Mouse (Mus musculus) heart, embryonic 14.5 days (tissue): Measurements from ENCODE around the gene Pars2. TPM values are rescaled to one million over a fixed set of nuclear protein-coding genes. Genes with fewer than 3 reads are reported as not detected.
A peak's percentile ranks its signal among the peaks of the same experiment; 100 is the strongest.

Source experiments
- ATAC-seq: fragments of 200-750 bp; cut with Nextera tagmentation; 2 replicates; pipeline ENCODE4 v1.8.0; 2017; ENCODE audit warnings: low read depth, moderate TSS enrichment; ENCODE audit not compliant: insufficient number of reproducible peaks, insufficient read depth, low FRiP score
- H3K27ac ChIP-seq, 2 experiments: fragments of 200-500 bp in 1 of 2; fragments of 300-500 bp in 1 of 2; sonication (generic) in 1 of 2; replicated peaks in 1 of 2; 2 replicates each; pipeline ENCODE4 v1.5.1; 2012 to 2014; ENCODE audit warnings: low read depth in 2 of 2, low read length in 2 of 2, control low read depth in 1 of 2, mild to moderate bottlenecking in 1 of 2, mixed read lengths in 1 of 2; ENCODE audit not compliant: control insufficient read depth in 1 of 2, insufficient read depth in 1 of 2
- H3K27me3 ChIP-seq: fragments of 300-500 bp; sonication (generic); 2 replicates; pipeline ENCODE4 v1.6.1; 2014; ENCODE audit warnings: mild to moderate bottlenecking, low read length, control low read depth; ENCODE audit not compliant: control insufficient read depth, insufficient read depth
- H3K36me3 ChIP-seq: fragments of 300-500 bp; sonication (generic); 2 replicates; pipeline ENCODE4 v1.6.1; 2014; ENCODE audit warnings: mild to moderate bottlenecking, control low read depth, low read length, mixed read lengths; ENCODE audit not compliant: control insufficient read depth, insufficient read depth
- H3K4me1 ChIP-seq, 2 experiments: fragments of 200-500 bp in 1 of 2; fragments of 300-500 bp in 1 of 2; sonication (generic) in 1 of 2; 2 replicates each; pipeline ENCODE4 v1.6.1; 2012 to 2014; ENCODE audit warnings: low read length in 2 of 2, control low read depth in 1 of 2, mixed read lengths in 1 of 2; ENCODE audit not compliant: control insufficient read depth in 2 of 2, insufficient read depth in 2 of 2
- H3K4me2 ChIP-seq: fragments of 300-500 bp; sonication (generic); 2 replicates; pipeline ENCODE4 v1.6.1; 2014; ENCODE audit warnings: mild to moderate bottlenecking, low read length
- H3K4me3 ChIP-seq, 2 experiments: fragments of 200-500 bp in 1 of 2; fragments of 300-500 bp in 1 of 2; sonication (generic) in 1 of 2; 2 replicates each; pipeline ENCODE4 v1.5.1; 2012 to 2014; ENCODE audit warnings: low read length in 2 of 2, mild to moderate bottlenecking in 2 of 2, control low read depth in 1 of 2, low read depth in 1 of 2, moderate library complexity in 1 of 2; ENCODE audit not compliant: control insufficient read depth in 1 of 2, insufficient read depth in 1 of 2
- H3K9ac ChIP-seq: fragments of 300-500 bp; sonication (generic); 2 replicates; pipeline ENCODE4 v1.6.1; 2014; ENCODE audit warnings: mild to moderate bottlenecking, low read length
- H3K9me3 ChIP-seq: fragments of 300-500 bp; sonication (generic); 2 replicates; pipeline ENCODE4 v1.6.1; 2016; ENCODE audit warnings: low read length, control low read depth; ENCODE audit not compliant: control insufficient read depth
- WGBS: fragments of 180-500 bp; shearing (Covaris S2); extraction: QIAGEN DNeasy Blood & Tissue Kit; methylation state at CpG from one replicate; pipeline ENCODE4 v1.1.7; 2014; 5-methylcytosine and 5-hydroxymethylcytosine counted together
- polyA plus RNA-seq: library from polyadenylated mRNA; unstranded; fragments of >200 nt; fragmentation: Nextera tagmentation; extraction: Ambion mirVana; gene quantifications from 2 replicates; pipeline ENCODE4 v1.2.1, GENCODE M21; 2014

Pars2 gene
- polyA plus RNA-seq, 1 experiment from 2014 or later = 10.6 TPM

DNA sequence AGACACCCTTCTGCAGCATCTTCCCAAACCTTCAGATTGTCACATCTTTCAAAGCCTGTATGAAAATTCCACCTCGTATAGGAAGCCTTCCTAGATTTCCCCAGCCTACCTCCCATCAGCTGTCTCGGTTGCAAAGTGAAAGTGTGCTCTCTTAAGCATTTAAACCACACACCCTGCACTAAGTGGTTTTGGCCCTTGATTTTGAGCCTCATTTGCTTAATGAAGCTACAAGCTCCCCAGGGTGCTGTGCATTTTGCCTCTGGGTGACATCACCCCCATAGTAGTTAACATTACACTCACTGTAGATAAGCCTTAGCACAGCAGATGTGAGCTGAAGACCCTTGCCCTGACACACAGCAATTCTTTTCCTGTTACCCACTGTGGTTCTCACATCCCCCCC is 30.1 kb downstream of the Pars2 start:
- no peak overlapping the region for H3K4me3 ChIP-seq
- no peaks in the 10 kb centered on the region for H3K27me3 ChIP-seq
- H3K9me3 ChIP-seq = no peaks in the 10 kb centered on the region
- WGBS = 38% methylated on average over 2 of the region's 2 CpGs
- no peak overlapping the region for H3K27ac ChIP-seq
- ATAC-seq = no peak
- H3K36me3 ChIP-seq = peaks cover 16% of the 10 kb centered on the region
- H3K9ac ChIP-seq = no peak overlapping the region
- peaks cover 2 to 6% of the 10 kb centered on the region in 2 experiments; a peak in 3 of 4 replicates for H3K4me1 ChIP-seq
- no peak overlapping the region for H3K4me2 ChIP-seq

DNA sequence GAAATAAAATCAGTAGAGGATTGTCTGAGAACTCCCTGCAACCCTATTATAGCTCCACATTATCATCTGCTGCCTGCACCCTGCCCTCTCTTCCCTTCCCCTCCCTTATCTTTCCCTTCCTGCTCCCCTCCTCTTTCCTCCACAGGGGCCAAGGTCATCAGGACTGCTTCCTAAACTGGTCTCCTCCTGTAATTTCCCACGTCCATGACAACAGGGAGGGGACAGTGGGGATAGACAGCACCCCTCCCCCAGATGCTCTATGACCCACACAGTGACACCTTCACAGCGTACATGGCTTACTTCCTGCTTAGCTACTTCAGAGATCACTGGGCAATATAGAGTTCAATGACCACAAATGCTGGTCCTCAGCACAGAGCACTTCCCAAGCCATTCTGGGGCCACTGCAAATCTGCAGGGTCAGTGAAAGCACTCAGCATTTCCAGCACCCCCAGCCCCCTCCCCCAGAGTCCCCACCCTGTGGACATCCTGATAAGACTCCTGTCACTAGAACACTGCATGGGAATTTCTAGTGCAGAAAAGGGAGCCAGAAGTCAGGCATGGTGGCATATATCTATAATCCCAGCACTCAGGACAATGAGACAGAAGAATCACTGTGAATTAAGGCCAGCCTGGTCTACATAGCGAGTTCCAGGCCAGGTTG is 37.9 kb downstream of the Pars2 start:
- peak; percentile 81 for ATAC-seq
- Histone ChIP-seq H3K9ac (no peak overlapping the region), H3K4me1 (no peaks in the 10 kb centered on the region; a peak in 1 of 4 replicates), H3K4me3 (no peak overlapping the region), H3K27ac (peak overlapping the region; percentile 36 to 53; a peak in 2 of 4 replicates), H3K9me3 (no peaks in the 10 kb centered on the region), H3K4me2 (no peak overlapping the region), H3K27me3 (no peaks in the 10 kb centered on the region), H3K36me3 (no peaks in the 10 kb centered on the region)
- 33% methylated on average over 3 of the region's 3 CpGs for WGBS

DNA sequence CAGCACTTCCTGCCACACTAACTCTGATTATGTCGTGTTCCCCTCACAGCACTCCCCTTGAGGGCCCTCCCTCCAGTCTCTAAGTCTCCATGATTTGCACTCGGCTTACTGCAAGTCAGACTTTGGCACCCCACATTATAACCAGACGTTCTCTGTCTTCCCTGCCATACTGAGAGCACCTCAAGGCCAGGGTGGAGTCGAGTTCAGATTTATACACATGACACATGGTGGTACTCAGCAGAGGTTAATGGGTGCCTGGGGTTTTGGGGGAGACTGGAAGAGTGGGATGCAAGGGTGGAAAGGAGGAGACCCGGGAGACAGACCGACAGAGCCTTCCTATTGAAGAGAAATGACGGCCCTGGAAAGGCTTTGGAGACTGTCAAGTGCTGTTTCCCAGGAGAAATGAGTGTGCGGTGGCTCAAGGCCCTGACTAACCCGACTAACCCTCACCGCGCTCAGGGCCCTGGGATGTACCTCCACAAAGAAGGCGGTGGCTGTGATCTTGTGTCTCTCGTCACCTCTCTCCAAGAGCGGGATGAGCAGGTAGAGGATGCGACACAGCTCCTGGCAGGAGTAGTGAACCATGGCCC is 43.1 kb downstream of the Pars2 start:
- H3K9ac ChIP-seq = no peak overlapping the region
- no peak overlapping the region for H3K4me3 ChIP-seq
- H3K27me3 ChIP-seq = no peaks in the 10 kb centered on the region
- H3K27ac ChIP-seq = no peak overlapping the region
- WGBS = 78% methylated on average over 15 of the region's 15 CpGs
- H3K4me1 ChIP-seq = no peaks in the 10 kb centered on the region; a peak in 1 of 4 replicates
- H3K4me2 ChIP-seq = no peak overlapping the region
- ATAC-seq = no peak
- no peaks in the 10 kb centered on the region for H3K9me3 ChIP-seq
- H3K36me3 ChIP-seq = no peaks in the 10 kb centered on the region

DNA sequence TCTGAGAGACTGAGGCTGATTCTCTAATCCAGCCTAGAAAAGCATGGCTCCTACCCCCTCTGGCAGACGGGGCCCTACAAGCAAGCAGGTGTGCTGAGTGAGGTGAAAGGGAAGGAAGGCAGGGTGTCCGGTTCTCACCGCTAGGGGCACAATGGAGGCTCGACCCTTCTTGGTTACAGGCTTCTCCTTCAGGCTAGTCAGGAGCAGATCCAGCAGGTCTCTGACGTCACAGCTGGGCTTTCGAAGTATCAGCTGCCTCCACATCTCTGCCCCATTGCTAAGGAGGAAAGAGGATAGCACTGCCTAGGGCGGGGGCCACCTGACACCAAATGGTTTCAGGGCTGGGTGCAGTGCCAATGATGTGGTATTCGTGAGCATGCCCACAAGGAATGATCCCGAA is 49.1 kb downstream of the Pars2 start:
- 19% methylated on average over 9 of the region's 9 CpGs for WGBS
- no peaks in the 10 kb centered on the region for H3K9me3 ChIP-seq
- no peaks in the 10 kb centered on the region for H3K36me3 ChIP-seq
- peaks cover 11% of the 10 kb centered on the region for H3K27me3 ChIP-seq
- H3K4me2 ChIP-seq = no peak overlapping the region
- no peak overlapping the region for H3K9ac ChIP-seq
- H3K27ac ChIP-seq = no peak overlapping the region
- no peak overlapping the region for H3K4me3 ChIP-seq
- peaks cover 3 to 6% of the 10 kb centered on the region in 2 experiments; a peak in 2 of 4 replicates for H3K4me1 ChIP-seq
- ATAC-seq = no peak

DNA sequence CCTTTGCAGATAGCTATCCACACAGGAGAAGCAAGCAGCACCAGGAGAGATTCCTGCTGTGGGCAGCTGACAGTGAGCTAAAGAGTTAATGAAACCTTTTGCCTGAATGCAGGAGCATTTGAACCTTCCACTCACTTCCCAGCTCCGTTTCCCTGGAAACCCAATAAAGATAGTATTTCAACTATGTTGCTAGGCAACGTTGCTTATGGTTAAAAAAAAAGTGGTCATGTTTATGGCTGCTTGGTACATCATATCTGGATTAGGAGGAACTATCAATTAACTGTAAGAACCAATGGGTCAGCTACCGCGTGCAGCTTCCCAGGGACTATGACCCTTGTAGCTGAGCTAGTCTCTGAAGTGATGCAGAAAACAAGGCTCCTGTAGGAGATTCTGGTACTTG is 49.9 kb downstream of the Pars2 start:
- 49% methylated on average over 4 of the region's 4 CpGs for WGBS
- no peaks in the 10 kb centered on the region for H3K36me3 ChIP-seq
- ATAC-seq = no peak
- H3K9me3 ChIP-seq = no peaks in the 10 kb centered on the region
- peaks cover 11% of the 10 kb centered on the region for H3K27me3 ChIP-seq
- H3K4me1 ChIP-seq = peaks cover 3 to 6% of the 10 kb centered on the region in 2 experiments; a peak in 2 of 4 replicates
- H3K27ac ChIP-seq = no peak overlapping the region
- H3K4me3 ChIP-seq = no peak overlapping the region
- H3K4me2 ChIP-seq = no peak overlapping the region
- H3K9ac ChIP-seq = no peak overlapping the region

DNA sequence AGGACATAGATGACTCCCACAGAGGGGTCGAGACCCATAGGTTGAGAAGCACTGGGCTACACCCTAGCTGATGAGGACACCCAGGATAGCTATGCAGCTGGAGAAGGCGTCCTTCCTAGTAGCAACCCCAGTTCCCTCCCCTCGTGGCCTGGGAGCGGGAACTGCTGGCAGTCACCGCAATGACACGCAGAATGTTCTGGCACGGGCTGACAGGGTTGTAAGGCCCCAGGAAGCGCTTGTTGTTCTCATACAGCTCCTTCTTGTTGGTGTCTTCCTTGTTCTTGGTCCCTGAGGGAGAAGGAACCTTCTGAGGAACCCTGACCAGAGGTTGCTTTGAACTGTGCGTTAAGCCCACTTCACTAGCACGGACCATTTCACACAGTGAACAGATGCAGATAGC is 53.1 kb downstream of the Pars2 start:
- Histone ChIP-seq H3K27me3 (peaks cover 11% of the 10 kb centered on the region), H3K4me2 (no peak overlapping the region), H3K27ac (no peak overlapping the region), H3K9ac (no peak overlapping the region), H3K4me1 (peaks cover 6% of the 10 kb centered on the region in 2 experiments; a peak in 2 of 4 replicates), H3K9me3 (no peaks in the 10 kb centered on the region), H3K36me3 (no peaks in the 10 kb centered on the region), H3K4me3 (no peak overlapping the region)
- no peak for ATAC-seq
- WGBS = 76% methylated on average over 10 of the region's 10 CpGs

DNA sequence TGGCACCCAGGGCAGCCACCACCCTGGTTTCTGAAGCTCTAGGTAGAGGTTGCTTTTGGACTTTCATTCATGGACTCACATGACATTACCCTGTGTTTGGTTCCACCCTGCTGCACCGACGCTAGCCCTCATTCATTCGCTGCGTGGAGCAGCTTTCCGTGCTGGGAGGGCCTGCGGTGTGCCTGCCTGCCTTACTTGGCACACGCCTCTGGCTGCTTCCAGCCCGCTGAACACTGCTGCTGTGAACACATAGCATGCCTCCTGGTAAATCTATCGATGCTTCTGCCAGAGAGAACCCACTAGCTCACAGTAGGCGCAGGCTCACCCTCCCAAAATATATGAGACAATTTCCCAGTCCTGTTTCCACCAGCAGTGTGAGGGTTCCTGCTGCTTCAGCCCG is 53.5 kb downstream of the Pars2 start:
- no peaks in the 10 kb centered on the region for H3K9me3 ChIP-seq
- ATAC-seq = no peak
- no peaks in the 10 kb centered on the region for H3K36me3 ChIP-seq
- peaks cover 15% of the 10 kb centered on the region for H3K27me3 ChIP-seq
- no peak overlapping the region for H3K9ac ChIP-seq
- H3K4me1 ChIP-seq = peaks cover 6% of the 10 kb centered on the region in 2 experiments; a peak in 2 of 4 replicates
- H3K4me2 ChIP-seq = no peak overlapping the region
- 63% methylated on average over 11 of the region's 11 CpGs for WGBS
- H3K27ac ChIP-seq = no peak overlapping the region
- H3K4me3 ChIP-seq = no peak overlapping the region
